Mouse (Mus musculus): ENCODE results near the gene Anks1b.

DNA sequence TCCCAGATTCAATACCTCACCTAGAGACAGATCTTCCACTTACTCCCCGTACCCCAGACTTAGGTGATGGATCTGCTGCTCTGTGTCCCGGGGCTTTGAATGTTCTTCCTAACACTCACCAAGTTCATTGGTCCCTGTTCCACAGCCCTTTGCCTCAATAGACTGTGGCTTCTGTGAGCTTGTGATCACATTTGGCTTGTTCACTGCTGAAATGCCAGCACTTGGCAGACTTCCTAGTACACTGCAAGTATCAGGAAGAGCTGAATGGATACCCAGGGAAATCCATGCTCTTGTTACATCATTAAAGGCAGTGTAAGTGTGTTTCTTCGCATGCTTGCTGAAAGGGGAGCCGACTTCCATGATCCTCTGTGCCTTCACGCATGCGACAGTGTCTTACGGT lies 17.0 kb upstream of the Anks1b start:
- no peak for TF ChIP-seq CTCF (IDR thresholded peaks at IDR 0.05; ENCODE audit: low read depth)
- no peak for TF ChIP-seq EP300 (optimal IDR thresholded peaks at IDR 0.05)
